Mouse (Mus musculus): ENCODE measurements at regions not wholly inside any gene's neighbourhood (a gene's known extent, or its start where the extent isn't known, plus 50 kb on each side); places are given as distances from the start of the nearest gene placed in this dataset.

DNA sequence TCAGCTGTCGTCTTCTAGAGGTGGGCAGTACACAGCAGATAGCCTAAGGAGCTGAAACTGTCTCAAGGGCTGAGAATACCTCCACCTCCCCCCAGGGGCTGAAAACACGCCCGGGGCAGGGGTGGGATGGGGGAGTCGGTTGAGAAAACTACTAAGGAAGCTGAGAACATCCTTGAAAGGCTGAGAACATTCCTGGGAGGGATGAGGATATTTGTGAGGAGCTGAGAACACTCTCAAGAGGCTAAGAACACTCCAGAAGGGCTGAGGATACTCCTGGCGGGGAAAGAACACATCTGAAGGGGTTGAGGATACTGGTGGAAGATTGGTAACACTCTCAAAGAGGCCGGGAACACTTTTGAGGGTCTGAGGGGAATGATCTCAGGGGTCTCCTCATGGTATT is 81.3 kb upstream of the Gm9887 start:
- no peak for DNase-seq (ENCODE audit: low spot score in 2 of 2)

DNA sequence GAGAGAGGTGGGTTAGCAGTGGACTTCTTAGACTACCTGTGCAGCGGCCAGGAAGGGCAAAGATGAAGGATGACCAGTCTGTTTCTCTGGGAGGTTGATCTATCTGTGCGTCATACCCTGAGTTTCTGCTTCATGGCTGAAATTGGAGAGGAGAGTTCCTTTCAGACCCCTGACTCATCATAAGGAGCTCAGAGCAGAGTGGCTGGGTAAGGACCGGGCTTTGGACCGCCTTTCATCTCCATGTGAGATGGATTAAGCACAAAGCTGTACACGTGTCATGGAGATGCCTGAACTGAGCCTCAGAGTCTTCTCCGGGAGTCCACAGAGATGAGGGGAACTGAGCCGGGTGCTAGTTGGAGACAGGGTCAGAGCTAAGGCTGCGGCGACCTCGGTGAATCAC is 80.7 kb upstream of the Gm9887 start:
- no peak for DNase-seq (ENCODE audit: low spot score in 2 of 2)

DNA sequence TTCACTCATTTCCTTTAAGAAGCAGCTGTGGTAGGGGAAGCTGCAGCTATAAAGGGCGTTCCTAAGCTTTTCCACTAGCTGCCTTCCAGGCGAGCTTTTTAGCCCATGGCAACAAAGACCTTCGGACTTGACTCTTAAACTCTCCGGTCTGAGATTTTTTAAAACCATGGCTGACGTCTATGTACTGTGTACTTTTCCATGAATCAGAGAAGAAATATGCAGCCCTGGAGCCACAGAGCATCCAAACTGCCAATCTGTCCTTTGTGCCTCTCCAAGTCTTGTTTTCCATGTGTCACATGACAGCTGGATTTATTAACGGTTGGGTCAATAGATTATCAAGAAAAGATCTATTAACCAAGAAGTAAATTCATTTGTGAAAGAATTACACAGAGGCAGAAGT is 78.9 kb upstream of the Gm9887 start:
- no peak for DNase-seq (ENCODE audit: low spot score in 2 of 2)

DNA sequence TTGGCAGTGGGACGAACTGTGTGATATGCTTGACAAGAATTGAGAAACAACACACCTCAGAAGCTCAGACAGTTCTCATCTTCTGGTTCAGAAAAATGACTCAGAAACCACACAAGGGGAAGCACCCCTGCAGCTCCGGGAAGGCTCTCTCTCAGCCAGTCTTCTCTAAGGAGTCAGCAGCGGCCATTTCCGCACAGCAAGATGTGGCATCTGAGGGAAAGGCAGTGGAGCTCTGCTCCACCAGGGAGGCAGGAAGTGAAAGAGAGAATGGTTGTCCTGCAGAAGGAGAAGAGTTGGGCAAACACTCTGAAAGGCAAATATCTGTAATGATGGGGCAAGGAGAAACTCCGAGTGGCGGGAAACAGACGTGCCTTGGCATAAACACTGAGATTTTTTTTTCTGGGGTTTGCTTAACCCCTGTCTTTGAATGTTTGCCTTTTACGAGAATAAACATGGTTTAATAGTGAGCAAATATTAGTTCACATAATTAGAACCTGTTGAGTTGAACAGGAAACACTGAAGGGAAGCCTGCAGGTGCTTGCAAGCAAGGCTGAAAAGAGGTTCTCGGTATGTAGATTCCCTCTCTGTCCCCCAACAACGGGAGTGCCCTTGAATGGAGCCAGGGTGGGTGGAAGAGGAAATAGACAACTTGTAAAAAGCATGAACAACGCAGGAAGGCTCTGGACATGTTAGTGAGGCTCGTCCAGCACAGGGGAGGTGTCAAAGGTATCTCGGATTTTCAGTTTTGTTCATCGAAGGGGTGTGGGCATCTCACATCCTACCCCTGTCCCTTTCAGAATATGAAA is 75.9 kb upstream of the Gm9887 start:
- peak; percentile 46 to 61 for DNase-seq (ENCODE audit: low spot score in 2 of 2)

DNA sequence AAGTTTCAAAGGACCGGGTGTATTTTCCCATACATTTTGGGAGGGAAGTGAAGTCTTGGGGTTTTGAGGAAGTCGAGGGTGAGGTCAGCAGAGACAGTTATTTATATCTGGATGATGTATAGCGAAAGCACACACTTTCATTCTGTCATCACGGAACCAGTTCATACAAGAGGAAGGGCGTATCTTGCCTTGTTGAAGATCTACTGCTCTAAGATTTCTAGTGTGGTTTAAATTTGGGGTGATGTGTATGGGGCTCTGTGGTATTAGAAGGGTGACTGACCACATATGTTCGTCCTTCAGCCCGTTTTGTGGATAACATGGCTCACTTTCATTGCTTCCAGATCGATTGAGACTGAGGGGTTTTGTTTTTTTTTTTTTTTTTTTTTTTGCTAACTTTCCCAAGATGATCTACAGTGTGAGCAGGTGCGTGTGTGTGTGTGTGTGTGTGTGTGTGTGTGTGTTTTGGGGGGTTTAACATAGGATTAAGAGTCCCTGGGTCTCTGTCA is 75.1 kb upstream of the Gm9887 start:
- no peak for DNase-seq (ENCODE audit: low spot score in 2 of 2)

DNA sequence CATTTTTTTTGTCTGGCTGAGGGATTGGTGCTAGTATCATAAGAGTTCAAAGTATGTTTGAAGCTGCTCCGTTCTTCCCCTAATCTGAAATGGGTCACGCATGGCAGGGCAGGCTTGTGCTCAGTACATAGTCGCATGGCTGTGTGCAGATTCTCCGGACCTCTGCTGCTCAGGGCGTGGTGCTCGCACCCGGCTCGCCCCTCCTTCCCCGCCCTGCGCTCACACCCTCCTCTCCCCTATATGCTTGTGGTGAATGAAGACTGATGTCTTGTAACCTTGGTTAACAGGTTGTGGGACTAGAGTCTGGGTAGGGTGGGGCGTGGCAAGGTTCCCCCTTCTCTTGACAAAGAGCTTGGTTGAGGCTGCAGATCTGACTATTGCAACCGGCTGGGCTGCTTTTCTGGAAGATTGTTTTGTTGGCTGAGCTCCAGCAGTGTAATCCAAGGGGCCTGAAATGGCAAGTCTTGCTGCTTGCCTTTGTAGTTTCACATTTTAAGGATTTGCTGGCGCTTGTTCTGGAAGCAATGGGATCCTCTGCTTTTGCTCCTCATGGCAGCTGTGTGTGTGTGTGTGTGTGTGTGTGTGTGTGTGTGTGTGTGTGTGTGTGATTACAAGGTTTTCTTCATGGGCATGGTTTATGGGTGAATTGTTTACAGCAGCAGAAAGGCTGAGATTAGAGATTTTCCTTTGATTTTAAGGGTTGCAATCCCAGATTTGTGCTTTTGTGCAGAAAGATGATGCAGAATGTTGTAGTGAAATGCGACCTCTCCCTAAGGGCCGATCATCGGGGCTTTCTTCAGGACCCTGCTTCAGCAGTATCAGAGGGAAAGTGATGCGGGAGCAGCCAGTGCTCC is 74.4 kb upstream of the Gm9887 start:
- peak; percentile 31 to 36 for DNase-seq (ENCODE audit: low spot score in 2 of 2)

DNA sequence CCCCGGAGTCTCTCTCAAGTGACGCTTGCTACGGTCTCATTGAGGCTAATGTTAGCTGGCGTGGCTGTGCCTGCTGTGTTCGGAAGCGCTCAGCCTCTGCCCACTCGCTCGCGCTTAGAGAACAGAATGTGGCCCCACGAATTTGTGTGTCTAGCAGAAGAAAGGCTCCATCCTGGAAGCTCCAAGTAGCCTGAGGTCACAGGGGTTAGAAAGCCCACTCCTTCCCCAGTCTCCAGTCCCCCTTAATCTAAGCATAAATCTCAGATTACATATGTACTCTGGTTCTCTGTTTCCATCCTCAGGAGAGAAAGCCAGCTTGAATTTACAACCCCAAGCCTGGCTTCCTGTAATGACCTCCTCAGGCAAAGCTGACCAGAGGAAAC is 73.8 kb upstream of the Gm9887 start:
- no peak for DNase-seq (ENCODE audit: low spot score in 2 of 2)

DNA sequence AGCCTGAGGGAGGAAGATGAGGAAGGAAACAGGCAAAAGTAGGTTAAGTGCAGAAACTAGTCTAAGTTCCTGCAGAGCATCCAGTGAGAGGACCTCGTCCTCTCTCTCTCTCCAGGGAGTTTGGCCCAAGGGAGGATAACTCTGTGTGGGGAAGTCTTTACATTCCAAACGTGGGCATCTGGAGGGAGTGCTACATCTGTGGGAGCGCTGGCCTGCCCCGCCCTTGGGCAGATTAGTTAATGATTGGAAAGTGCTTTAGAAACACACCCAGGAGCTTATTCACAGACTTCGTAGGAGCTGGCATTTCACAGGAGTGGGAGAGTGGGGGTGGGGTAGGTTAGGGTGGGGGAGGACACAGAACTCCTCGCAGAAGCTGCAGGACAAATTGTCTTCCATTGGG is 70.1 kb upstream of the Gm9887 start:
- DNase-seq (ENCODE audit: low spot score in 2 of 2) = no peak

DNA sequence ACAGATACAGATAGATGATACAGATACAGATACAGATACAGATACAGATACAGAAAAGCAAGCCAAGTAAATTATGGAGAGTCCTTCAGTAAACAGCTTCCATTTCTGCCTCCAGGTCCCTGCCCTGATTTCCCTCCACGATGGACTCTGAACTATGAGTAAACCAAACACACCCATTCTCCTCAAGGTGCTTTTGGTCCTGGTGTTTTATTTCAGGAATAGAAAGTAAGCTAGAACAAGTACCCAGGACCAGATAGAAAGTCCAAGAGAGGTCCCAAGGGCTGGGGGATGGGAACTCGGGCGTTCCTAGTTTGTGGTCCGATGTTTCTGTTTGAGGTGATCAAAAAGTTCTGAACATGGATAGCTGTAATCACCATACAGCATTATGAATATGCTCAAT is 69.5 kb upstream of the Gm9887 start:
- DNase-seq (ENCODE audit: low spot score in 2 of 2) = no peak

DNA sequence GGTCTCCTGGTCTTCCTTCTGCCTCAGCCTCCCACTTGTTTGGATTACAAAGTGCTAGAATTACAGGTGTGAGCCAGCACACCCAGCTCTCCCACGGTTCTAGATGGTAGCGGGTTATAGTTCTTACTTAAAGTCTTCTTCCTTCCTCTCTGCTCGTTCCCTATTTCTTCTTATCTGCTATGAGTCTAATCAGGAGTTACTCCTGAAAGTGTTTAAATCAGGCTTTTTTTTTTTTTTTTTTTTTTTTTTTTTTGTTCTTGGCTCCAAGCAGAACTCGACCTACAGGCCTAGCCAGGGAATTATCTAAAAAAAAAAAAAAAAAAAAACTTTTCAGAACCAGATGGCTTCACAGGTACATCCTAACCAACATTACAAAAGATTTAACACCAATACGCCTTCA is 66.0 kb upstream of the Gm9887 start:
- no peak for DNase-seq (ENCODE audit: low spot score in 2 of 2)

DNA sequence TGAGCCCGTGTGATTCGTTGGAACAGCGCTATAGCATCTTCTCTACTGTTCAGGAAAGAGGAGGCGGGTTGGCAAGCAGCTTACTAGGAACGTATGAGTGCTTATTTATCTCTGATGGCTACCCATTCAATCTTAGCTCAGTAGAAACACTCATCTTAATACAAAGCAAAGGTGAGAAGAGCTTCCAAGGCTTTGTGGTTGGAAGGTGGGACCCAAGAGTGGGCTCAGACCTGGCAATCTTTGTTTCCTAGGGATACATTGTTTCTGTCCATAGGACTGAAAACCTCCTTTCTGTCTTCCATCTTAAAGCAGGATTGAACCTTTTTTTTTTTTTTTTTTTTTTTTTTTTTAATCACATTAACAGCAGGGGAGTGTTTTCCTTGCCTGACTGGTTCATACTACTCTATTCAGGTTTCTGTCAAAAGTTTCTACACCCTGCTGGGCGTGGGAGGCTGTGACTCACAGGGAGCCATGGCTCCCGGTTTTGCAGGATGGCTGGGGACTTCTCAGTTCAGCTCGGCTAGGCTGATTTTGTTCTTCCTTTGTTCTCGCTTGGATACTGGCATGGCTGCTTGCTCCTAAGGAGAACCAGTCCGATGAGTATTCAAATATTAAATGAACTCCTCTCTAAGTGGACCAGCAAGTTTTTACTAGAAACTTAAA is 64.7 kb upstream of the Gm9887 start:
- no peak for DNase-seq (ENCODE audit: low spot score in 2 of 2)

DNA sequence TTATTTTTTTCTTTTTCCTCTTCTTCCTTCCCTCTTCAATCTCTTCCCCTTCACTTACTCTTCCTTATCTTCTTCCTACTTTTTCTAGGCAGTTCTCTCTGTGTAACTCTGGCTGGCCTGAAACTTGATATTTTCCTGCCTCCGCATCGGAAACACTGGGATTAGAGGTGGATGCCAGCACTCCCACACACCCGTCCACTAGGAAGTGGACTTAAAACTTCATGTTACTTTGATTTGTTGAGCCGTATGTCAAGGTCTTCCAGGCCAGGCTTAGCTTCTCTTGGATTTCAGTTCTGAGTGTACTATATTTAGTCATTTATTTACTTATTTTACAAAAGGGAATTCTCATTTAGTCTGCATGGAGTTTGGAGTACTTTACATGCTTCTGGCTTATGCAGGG is 62.1 kb upstream of the Gm9887 start:
- no peak for DNase-seq (ENCODE audit: low spot score in 2 of 2)

DNA sequence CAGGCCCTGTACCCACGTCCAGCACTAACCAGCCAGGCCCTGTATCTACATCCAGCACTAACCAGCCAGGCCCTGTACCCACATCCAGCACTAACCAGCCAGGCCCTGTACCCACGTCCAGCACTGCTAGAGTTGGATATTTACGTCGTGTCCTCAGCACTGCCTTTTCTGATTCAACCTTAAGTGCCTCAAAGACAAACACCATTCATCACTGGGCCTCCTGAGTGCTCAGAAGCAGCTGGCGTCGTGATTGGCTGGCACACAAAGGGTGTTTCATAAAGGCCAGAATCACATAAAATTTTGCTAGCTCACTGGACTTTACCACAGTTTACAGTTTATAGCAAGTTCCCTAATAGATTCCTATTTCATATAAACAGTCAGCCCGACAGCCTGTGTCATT is 59.8 kb upstream of the Gm9887 start:
- DNase-seq (ENCODE audit: low spot score in 2 of 2) = no peak

DNA sequence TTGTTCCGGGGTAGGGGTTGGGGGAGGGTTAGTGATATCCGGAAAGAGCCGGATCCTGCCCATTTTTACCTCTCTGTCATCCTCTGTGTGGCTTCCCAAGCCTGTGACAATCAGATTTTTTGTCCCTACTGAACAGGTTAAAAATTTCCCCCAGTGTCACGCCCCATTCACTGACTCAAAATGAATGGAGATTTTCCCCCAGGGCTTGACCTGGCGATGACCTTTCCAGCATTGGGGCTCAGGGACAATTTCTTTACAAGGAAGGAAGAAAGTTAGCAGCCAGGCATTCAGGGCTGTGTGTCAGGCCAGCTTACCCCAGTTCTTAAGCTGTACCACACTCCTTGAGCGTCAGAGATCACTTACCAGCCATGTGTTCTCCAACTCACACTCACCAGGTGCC is 55.9 kb upstream of the Gm9887 start:
- DNase-seq (ENCODE audit: low spot score in 2 of 2) = no peak

DNA sequence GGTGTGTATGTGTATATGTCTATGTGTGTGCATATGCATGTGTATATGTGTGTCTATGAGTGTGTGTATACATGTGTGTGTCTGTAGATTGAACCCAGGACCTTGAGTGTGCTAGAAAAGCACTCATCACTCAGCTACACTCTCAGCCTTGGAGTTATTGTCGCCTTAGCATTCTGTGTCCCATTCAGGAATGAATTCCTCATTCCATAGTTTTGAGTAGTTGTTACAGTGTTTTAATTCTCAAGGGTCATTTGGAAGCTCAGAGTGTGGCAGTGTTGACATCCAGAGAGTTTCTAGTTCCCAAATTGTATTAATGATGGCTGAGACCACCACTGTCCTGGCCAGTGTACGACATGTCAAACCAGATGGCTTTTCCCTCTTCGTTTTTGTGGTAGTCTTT is 53.4 kb upstream of the Gm9887 start:
- DNase-seq (ENCODE audit: low spot score in 2 of 2) = no peak

DNA sequence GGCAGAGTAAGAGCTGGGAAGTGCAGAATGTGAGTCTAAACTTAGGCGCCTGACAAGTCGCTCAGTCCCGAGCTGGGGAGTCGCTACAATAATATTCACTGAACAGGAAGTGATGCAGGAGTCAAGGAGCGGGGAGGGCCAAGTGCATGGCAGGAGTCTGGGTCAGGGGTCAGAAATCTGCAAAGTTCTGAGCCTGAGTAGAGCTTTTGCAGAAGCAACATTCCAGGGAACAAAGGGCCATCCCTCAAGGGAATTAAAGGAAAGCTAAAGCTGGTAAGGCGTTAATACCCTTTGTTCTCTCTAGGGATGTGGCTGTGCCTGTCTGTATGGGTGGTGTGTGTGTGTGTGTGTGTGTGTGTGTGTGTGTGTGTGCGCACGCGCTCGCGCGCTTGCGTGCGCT is 52.7 kb upstream of the Gm9887 start:
- no peak for DNase-seq (ENCODE audit: low spot score in 2 of 2)

Data from thymus, postnatal 10 days (tissue).